Mouse (Mus musculus) MEL (cell line): ENCODE measurements around the gene Enox1.

Experiments used
- CTCF ChIP-seq, 3 experiments: IDR thresholded peaks in 2 of 3; conservative IDR thresholded peaks in 1 of 3; 2 replicates each; pipeline ENCODE4 v1.5.1; 2011 to 2012; ENCODE audit warnings: low read length in 3 of 3, low read depth in 2 of 3, mild to moderate bottlenecking in 2 of 3, improper control_type of control experiment in 1 of 3, inconsistent platforms in 1 of 3, mixed read lengths in 1 of 3, moderate library complexity in 1 of 3; ENCODE audit not compliant: control insufficient read depth in 1 of 3, insufficient read depth in 1 of 3, poor library complexity in 1 of 3, severe bottlenecking in 1 of 3
- MAFK ChIP-seq: IDR thresholded peaks from 2 replicates; pipeline ENCODE4 v1.6.1; 2011; ENCODE audit warnings: low read depth, mild to moderate bottlenecking, low read length, improper control_type of control experiment, borderline replicate concordance
- SIN3A ChIP-seq: IDR thresholded peaks from 2 replicates; pipeline ENCODE4 v1.6.1; 2012; ENCODE audit warnings: low read length, improper control_type of control experiment, inconsistent platforms
- ZKSCAN1 ChIP-seq: IDR thresholded peaks from 2 replicates; pipeline ENCODE4 v1.6.1; 2012; ENCODE audit warnings: low read depth, mild to moderate bottlenecking, inconsistent platforms, low read length, improper control_type of control experiment, moderate library complexity

GRCm38 (mm10) chr14:77174491-77174890, 17.9 kb downstream of the Enox1 start:
- TF ChIP-seq SIN3A = no peak
- no peak for TF ChIP-seq MAFK
- TF ChIP-seq ZKSCAN1 = no peak
- no peak for TF ChIP-seq CTCF (IDR thresholded peaks at IDR 0.05 in 2 of 3, conservative IDR thresholded peaks at IDR 0.05 in 1 of 3; ENCODE audit: control insufficient read depth in 1 of 3, insufficient read depth in 1 of 3, low read depth in 2 of 3, low read length in 3 of 3, poor library complexity in 1 of 3, severe bottlenecking in 1 of 3)
